Mouse (Mus musculus) CH12.LX (cell line): Measurements from ENCODE around the gene Ak3. TPM values are rescaled to one million over a fixed set of nuclear protein-coding genes. Genes with fewer than 3 reads are reported as not detected.

Experiments
- DNase-seq: peaks from one replicate; pipeline ENCODE4 v3.0.0-alpha.2; 2013; ENCODE audit errors: extremely low read depth
- H3K27ac ChIP-seq: 2 replicates; pipeline ENCODE4 v1.5.1; 2012; ENCODE audit warnings: low read depth, mild to moderate bottlenecking, control low read depth, moderate library complexity; ENCODE audit not compliant: insufficient read depth
- H3K27me3 ChIP-seq: replicated peaks from 2 replicates; pipeline ENCODE3; 2012; ENCODE audit warnings: inconsistent platforms
- H3K36me3 ChIP-seq, 2 experiments: replicated peaks in 1 of 2; 2 replicates each; pipeline versions ENCODE3 to v1.6.1; 2012; ENCODE audit warnings: inconsistent platforms in 1 of 2, low read length in 1 of 2, mild to moderate bottlenecking in 1 of 2, mixed read lengths in 1 of 2, moderate library complexity in 1 of 2; ENCODE audit not compliant: control insufficient read depth in 1 of 2, insufficient read depth in 1 of 2
- H3K4me1 ChIP-seq, 2 experiments: 2 replicates each; pipeline ENCODE4 v1.6.1; 2012; ENCODE audit warnings: inconsistent platforms in 1 of 2, moderate library complexity in 1 of 2; ENCODE audit not compliant: insufficient read depth in 2 of 2, control insufficient read depth in 1 of 2
- H3K4me2 ChIP-seq: 2 replicates; pipeline ENCODE4 v1.6.1; 2012; ENCODE audit warnings: low read depth, mild to moderate bottlenecking, control low read depth; ENCODE audit not compliant: poor library complexity, insufficient read depth, severe bottlenecking
- H3K4me3 ChIP-seq, 3 experiments: fragments of 150-350 bp in 1 of 3; sonication (generic) in 1 of 3; replicated peaks in 1 of 3; 2 replicates each; pipeline versions ENCODE3 to v1.5.1; 2011 to 2012; ENCODE audit warnings: low read depth in 2 of 3, low read length in 2 of 3, mild to moderate bottlenecking in 2 of 3, moderate library complexity in 2 of 3, control low read depth in 1 of 3, improper control_type of control experiment in 1 of 3, inconsistent platforms in 1 of 3, mixed read lengths in 1 of 3; ENCODE audit not compliant: poor library complexity in 1 of 3
- H3K79me2 ChIP-seq: replicated peaks from 2 replicates; pipeline ENCODE4 v1.6.1; 2012; ENCODE audit warnings: mild to moderate bottlenecking, moderate library complexity; ENCODE audit not compliant: control insufficient read depth, poor library complexity, insufficient read depth, severe bottlenecking; ENCODE audit errors: extremely low read depth
- H3K9ac ChIP-seq: 2 replicates; pipeline ENCODE4 v1.6.1; 2012; ENCODE audit warnings: low read depth, mild to moderate bottlenecking, control low read depth, moderate library complexity; ENCODE audit not compliant: insufficient read depth
- H3K9me3 ChIP-seq: replicated peaks from 2 replicates; pipeline ENCODE3; 2012; ENCODE audit warnings: low read length, inconsistent platforms, mixed read lengths
- BHLHE40 ChIP-seq: IDR thresholded peaks from 2 replicates; pipeline ENCODE4 v1.6.1; 2011; ENCODE audit warnings: mild to moderate bottlenecking, low read depth, low read length, improper control_type of control experiment
- CHD1 ChIP-seq: IDR thresholded peaks from 2 replicates; pipeline ENCODE4 v1.6.1; 2012; ENCODE audit warnings: low read depth, low read length, improper control_type of control experiment, inconsistent platforms
- CTCF ChIP-seq, 2 experiments: IDR thresholded peaks in 1 of 2; conservative IDR thresholded peaks in 1 of 2; 2 replicates each; pipeline ENCODE4 v1.5.1; 2011 to 2012; ENCODE audit warnings: low read depth in 2 of 2, low read length in 2 of 2, improper control_type of control experiment in 1 of 2, inconsistent platforms in 1 of 2, mild to moderate bottlenecking in 1 of 2, moderate library complexity in 1 of 2
- ELF1 ChIP-seq: IDR thresholded peaks from 2 replicates; pipeline ENCODE4 v1.6.1; 2014; ENCODE audit warnings: low read depth, mild to moderate bottlenecking, inconsistent platforms, low read length, improper control_type of control experiment
- EP300 ChIP-seq: IDR thresholded peaks from 2 replicates; pipeline ENCODE4 v1.6.1; 2011; ENCODE audit warnings: low read length, improper control_type of control experiment
- ETS1 ChIP-seq: conservative IDR thresholded peaks from 2 replicates; pipeline ENCODE4 v1.6.1; 2012; ENCODE audit warnings: low read depth, mild to moderate bottlenecking, inconsistent platforms, low read length, improper control_type of control experiment, moderate library complexity
- GABPA ChIP-seq: IDR thresholded peaks from 2 replicates; pipeline ENCODE4 v1.6.1; 2012; ENCODE audit warnings: low read depth, low read length, improper control_type of control experiment, inconsistent platforms; ENCODE audit not compliant: insufficient replicate concordance
- HCFC1 ChIP-seq: IDR thresholded peaks from 2 replicates; pipeline ENCODE4 v1.6.1; 2012; ENCODE audit warnings: low read depth, mild to moderate bottlenecking, inconsistent platforms, low read length, improper control_type of control experiment
- IRF4 ChIP-seq: IDR thresholded peaks from 2 replicates; pipeline ENCODE4 v1.6.1; 2014; ENCODE audit warnings: low read depth, mild to moderate bottlenecking, inconsistent platforms, low read length, improper control_type of control experiment
- JUND ChIP-seq: conservative IDR thresholded peaks from 2 replicates; pipeline ENCODE4 v1.6.1; 2011; ENCODE audit warnings: low read depth, low read length, improper control_type of control experiment
- MAX ChIP-seq: IDR thresholded peaks from 2 replicates; pipeline ENCODE4 v1.6.1; 2011; ENCODE audit warnings: low read length, improper control_type of control experiment
- MAZ ChIP-seq: IDR thresholded peaks from 2 replicates; pipeline ENCODE4 v1.6.1; 2012; ENCODE audit warnings: low read depth, mild to moderate bottlenecking, inconsistent platforms, low read length, improper control_type of control experiment, moderate library complexity
- MEF2A ChIP-seq: IDR thresholded peaks from 2 replicates; pipeline ENCODE4 v1.6.1; 2014; ENCODE audit warnings: low read depth, mild to moderate bottlenecking, inconsistent platforms, low read length, improper control_type of control experiment, borderline replicate concordance
- MXI1 ChIP-seq: IDR thresholded peaks from 2 replicates; pipeline ENCODE4 v1.6.1; 2011; ENCODE audit warnings: mild to moderate bottlenecking, low read depth, low read length, improper control_type of control experiment
- NELFE ChIP-seq: IDR thresholded peaks from 2 replicates; pipeline ENCODE4 v1.6.1; 2011; ENCODE audit warnings: low read depth, low read length, improper control_type of control experiment
- NRF1 ChIP-seq: IDR thresholded peaks from 2 replicates; pipeline ENCODE4 v1.6.1; 2014; ENCODE audit warnings: low read depth, mild to moderate bottlenecking, inconsistent platforms, low read length, improper control_type of control experiment, moderate library complexity
- PAX5 ChIP-seq: IDR thresholded peaks from 2 replicates; pipeline ENCODE4 v1.6.1; 2012; ENCODE audit warnings: low read length, inconsistent platforms, mixed read lengths
- POLR2A ChIP-seq: IDR thresholded peaks from 2 replicates; pipeline ENCODE4 v1.6.1; 2011; ENCODE audit warnings: low read depth, mild to moderate bottlenecking, improper control_type of control experiment, low read length
- POLR2AphosphoS2 ChIP-seq: IDR thresholded peaks from 2 replicates; pipeline ENCODE4 v1.6.1; 2011; ENCODE audit warnings: low read depth, low read length, improper control_type of control experiment
- RAD21 ChIP-seq: IDR thresholded peaks from 2 replicates; pipeline ENCODE4 v1.6.1; 2011; ENCODE audit warnings: low read depth, mild to moderate bottlenecking, low read length, improper control_type of control experiment, moderate library complexity
- RCOR1 ChIP-seq: conservative IDR thresholded peaks from 2 replicates; pipeline ENCODE4 v1.6.1; 2012; ENCODE audit warnings: low read depth, mild to moderate bottlenecking, inconsistent platforms, low read length, improper control_type of control experiment
- SIN3A ChIP-seq: IDR thresholded peaks from 2 replicates; pipeline ENCODE4 v1.6.1; 2012; ENCODE audit warnings: low read length, improper control_type of control experiment, inconsistent platforms
- SMC3 ChIP-seq: IDR thresholded peaks from 2 replicates; pipeline ENCODE4 v1.6.1; 2011; ENCODE audit warnings: low read depth, low read length, improper control_type of control experiment
- TBP ChIP-seq: conservative IDR thresholded peaks from 2 replicates; pipeline ENCODE4 v1.6.1; 2011; ENCODE audit warnings: low read depth, low read length, improper control_type of control experiment
- TCF12 ChIP-seq: IDR thresholded peaks from 2 replicates; pipeline ENCODE4 v1.6.1; 2014; ENCODE audit warnings: low read depth, mild to moderate bottlenecking, inconsistent platforms, low read length, improper control_type of control experiment
- USF1 ChIP-seq: IDR thresholded peaks from 2 replicates; pipeline ENCODE4 v1.6.1; 2014; ENCODE audit warnings: low read depth, mild to moderate bottlenecking, inconsistent platforms, low read length, improper control_type of control experiment
- USF2 ChIP-seq: conservative IDR thresholded peaks from 2 replicates; pipeline ENCODE4 v1.6.1; 2011; ENCODE audit warnings: low read depth, low read length, improper control_type of control experiment
- ZKSCAN1 ChIP-seq: IDR thresholded peaks from 2 replicates; pipeline ENCODE4 v1.6.1; 2012; ENCODE audit warnings: low read depth, inconsistent platforms, low read length, improper control_type of control experiment, borderline replicate concordance
- ZMIZ1 ChIP-seq: IDR thresholded peaks from 2 replicates; pipeline ENCODE4 v1.6.1; 2012; ENCODE audit warnings: low read depth, mild to moderate bottlenecking, inconsistent platforms, low read length, improper control_type of control experiment
- ZNF384 ChIP-seq: IDR thresholded peaks from 2 replicates; pipeline ENCODE4 v1.6.1; 2012; ENCODE audit warnings: low read depth, low read length, improper control_type of control experiment, inconsistent platforms
- dilution Hi-C: fragments of 300-500 bp; cut with MboI; formaldehyde crosslinking; loops from 2 replicates; pipeline ENCODE4 v1.14.3; 2020; ENCODE audit warnings: low sequenced_read_pairs; ENCODE audit not compliant: extremely low pct_unique_long_range_greater_than_20kb, extremely low pct_ligation_motif_present
- in situ Hi-C: fragments of 300-500 bp; cut with MboI; formaldehyde crosslinking; loops from 3 replicates; pipeline ENCODE4 v1.14.3; 2019; ENCODE audit warnings: low sequenced_read_pairs, low pct_ligation_motif_present, low pct_unique_long_range_greater_than_20kb, mixed read lengths
- polyA plus RNA-seq: library from polyadenylated mRNA; unstranded; fragments of >175 nt; gene quantifications from 2 replicates; pipeline ENCODE4 v1.2.1, GENCODE M21; 2012; ENCODE audit warnings: low read depth; ENCODE audit not compliant: insufficient read length
- total RNA-seq, 2 experiments: library from RNA; depleted of rRNA; stranded (reverse); fragments of 300-350 nt in 1 of 2; fragments of >200 nt in 1 of 2; gene quantifications; 2 replicates each; pipeline ENCODE4 v1.2.3; 2012 to 2014

The Ak3 gene
- total and polyA plus RNA-seq, 3 experiments, result 21.3 to 38.8 (median 33.9) TPM

- Histone ChIP-seq H3K79me2 (peaks cover 19% of the 10 kb centered on the region), H3K4me2 (peak overlapping the region; percentile 75), H3K4me1 (peaks cover 5 to 13% of the 10 kb centered on the region in 2 experiments; a peak in 3 of 4 replicates), H3K4me3 (peak overlapping the region; percentile 77 to 97 (median 92)), H3K27me3 (peaks cover 4% of the 10 kb centered on the region), H3K27ac (peak overlapping the region; percentile 5; the same call in 1 of the 2 replicates), H3K9me3 (no peaks in the 10 kb centered on the region), H3K9ac (peak overlapping the region; percentile 64), H3K36me3 (peaks cover 12 to 28% of the 10 kb centered on the region in 2 experiments)
- dilution Hi-C loops, result no loop called here
- TF ChIP-seq MXI1 (peak; percentile 73; the same call in 1 of the 2 replicates), SIN3A (peak; percentile 31; the same call in 1 of the 2 replicates), CHD1 (no peak), POLR2A (peak; percentile 42; the same call in 1 of the 2 replicates), IRF4 (0 out of 2 replicates have a peak, but pooled peaks have one; percentile 1), NRF1 (no peak), ZMIZ1 (no peak), NELFE (no peak), MAX (peak; percentile 46; the same call in 1 of the 2 replicates), BHLHE40 (peak; percentile 75), ELF1 (no peak), USF2 (no peak)
- peak; percentile 33 for DNase-seq
- in situ Hi-C loops, result no loop called here
Observed at GRCm38 (mm10) chr19:28990590-28991221, 57.1 kb downstream of the Ak3 start.

- H3K27me3 ChIP-seq, result peaks cover 4% of the 10 kb centered on the region
- peak within 1 kb of the TSS; percentile 71 for H3K9ac ChIP-seq
- peaks cover 5 to 13% of the 10 kb centered on the region in 2 experiments; a peak in 3 of 4 replicates for H3K4me1 ChIP-seq
- in situ Hi-C loops, result no loop called here
- H3K4me3 ChIP-seq, result peak within 1 kb of the TSS; percentile 77 to 97 (median 92)
- no peaks in the 10 kb centered on the region for H3K9me3 ChIP-seq
- H3K4me2 ChIP-seq, result peak within 1 kb of the TSS; percentile 82
- peak; percentile 91 for DNase-seq
- peaks cover 8 to 23% of the 10 kb centered on the region in 2 experiments for H3K36me3 ChIP-seq
- peaks cover 19% of the 10 kb centered on the region for H3K79me2 ChIP-seq
- H3K27ac ChIP-seq, result peak within 1 kb of the TSS; percentile 5; the same call in 1 of the 2 replicates
- dilution Hi-C loops, result no loop called here
- peak; percentile 89 for TF ChIP-seq ZMIZ1
- TF ChIP-seq NRF1, result peak; percentile 51; the same call in 1 of the 2 replicates
- no peak; the same call in 1 of the 2 replicates for TF ChIP-seq GABPA
- peak; percentile 85 for TF ChIP-seq SIN3A
- TF ChIP-seq MAZ, result peak; percentile 81; the same call in 1 of the 2 replicates
- TF ChIP-seq MAX, result peak; percentile 70; the same call in 1 of the 2 replicates
- TF ChIP-seq EP300, result no peak
- no peak for TF ChIP-seq ZNF384
- TF ChIP-seq PAX5, result no peak
- peak; percentile 71; the same call in 1 of the 2 replicates for TF ChIP-seq MEF2A
- TF ChIP-seq USF1, result peak; percentile 22
- TF ChIP-seq ZKSCAN1, result no peak
- TF ChIP-seq RAD21, result no peak
- peak; percentile 81 for TF ChIP-seq TBP
- TF ChIP-seq JUND, result no peak
- TF ChIP-seq SMC3, result no peak
- peak; percentile 60; the same call in 1 of the 2 replicates for TF ChIP-seq POLR2AphosphoS2
- TF ChIP-seq HCFC1, result peak; percentile 83
- TF ChIP-seq NELFE, result peak; percentile 90
- no peak; the same call in 1 of the 2 replicates for TF ChIP-seq CHD1
- no peak for TF ChIP-seq CTCF (conservative IDR thresholded peaks at IDR 0.05 in 1 of 2, IDR thresholded peaks at IDR 0.05 in 1 of 2; ENCODE audit: low read depth in 2 of 2, low read length in 2 of 2)
- peak; percentile 68; the same call in 1 of the 2 replicates for TF ChIP-seq MXI1
- TF ChIP-seq POLR2A, result peak; percentile 96
- peak; percentile 95 for TF ChIP-seq ELF1
- peak; percentile 48; the same call in 1 of the 2 replicates for TF ChIP-seq RCOR1
- TF ChIP-seq TCF12, result peak; percentile 77
- TF ChIP-seq ETS1, result 0 out of 2 replicates have a peak, but pooled peaks have one; percentile 23
Observed at GRCm38 (mm10) chr19:28990194-28990589, 57.6 kb downstream of the Ak3 start, which contains the start of gene Cdc37l1. TSS of gene Cdc37l1 (plus strand) at chr19:28990352.
